Mouse (Mus musculus) telencephalon, adult 2 months (tissue): ENCODE measurements around the gene Nid2.

ENCODE experiments used
- DNase-seq: peaks from one replicate; pipeline ENCODE4 v3.0.0-alpha.2; 2011; ENCODE audit warnings: low read depth, low spot score

Gene Nid2

GRCm38 (mm10) chr14:19751025-19751771, at the start of gene Nid2:
Gene Nid2 (plus strand): TSS chr14:19751265.
- DNase-seq: no peak

- no peak for DNase-seq
Measured at GRCm38 (mm10) chr14:19701546-19701945, 49.5 kb upstream of the Nid2 start.

- peak; percentile 46 for DNase-seq
Measured at GRCm38 (mm10) chr14:19705649-19706048, 45.4 kb upstream of the Nid2 start.

- peak; percentile 66 for DNase-seq
Measured at GRCm38 (mm10) chr14:19706454-19706853, 44.6 kb upstream of the Nid2 start.

GRCm38 (mm10) chr14:19706997-19707396, 44.1 kb upstream of the Nid2 start:
- no peak for DNase-seq

DNA sequence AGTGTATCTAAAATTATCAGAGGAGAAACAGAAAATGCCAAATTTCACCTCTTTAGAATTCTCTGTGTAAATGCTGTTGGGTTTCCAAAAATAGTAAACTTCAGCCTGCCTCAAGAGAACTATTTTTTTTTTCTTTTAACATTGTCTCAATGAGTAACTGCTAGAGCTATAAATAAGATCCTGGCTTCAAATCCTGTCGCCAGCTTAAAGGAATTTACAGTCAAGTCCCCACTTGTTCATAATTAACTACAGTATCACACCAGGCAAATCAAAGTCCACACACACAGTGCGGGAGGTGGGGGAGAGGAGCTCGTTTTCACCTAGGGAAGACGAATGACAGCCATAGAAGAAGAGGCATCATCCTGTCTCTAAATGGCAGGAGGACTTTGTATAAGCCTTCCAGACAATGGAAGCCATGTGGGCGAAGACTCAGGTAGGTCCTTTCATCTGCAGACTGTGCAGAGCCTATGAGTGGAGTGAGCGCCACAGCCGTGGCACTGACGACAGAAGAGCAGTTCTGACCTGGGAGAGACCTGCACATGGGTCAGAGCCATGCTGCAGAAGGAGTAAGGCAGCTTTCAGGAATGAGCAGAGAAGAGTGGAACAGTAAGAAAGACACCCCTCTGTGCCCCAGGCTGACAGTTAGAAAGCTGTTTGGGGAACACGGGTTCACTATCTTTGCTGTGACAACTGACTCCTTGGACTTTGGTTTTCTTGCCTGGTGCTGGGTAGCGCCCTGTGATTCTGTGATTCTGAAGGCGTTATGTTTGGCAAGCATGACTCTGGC, 43.2 kb upstream of the Nid2 start:
- DNase-seq: peak; percentile 50

- no peak for DNase-seq
Measured at GRCm38 (mm10) chr14:19709161-19709560, 41.9 kb upstream of the Nid2 start.

DNA sequence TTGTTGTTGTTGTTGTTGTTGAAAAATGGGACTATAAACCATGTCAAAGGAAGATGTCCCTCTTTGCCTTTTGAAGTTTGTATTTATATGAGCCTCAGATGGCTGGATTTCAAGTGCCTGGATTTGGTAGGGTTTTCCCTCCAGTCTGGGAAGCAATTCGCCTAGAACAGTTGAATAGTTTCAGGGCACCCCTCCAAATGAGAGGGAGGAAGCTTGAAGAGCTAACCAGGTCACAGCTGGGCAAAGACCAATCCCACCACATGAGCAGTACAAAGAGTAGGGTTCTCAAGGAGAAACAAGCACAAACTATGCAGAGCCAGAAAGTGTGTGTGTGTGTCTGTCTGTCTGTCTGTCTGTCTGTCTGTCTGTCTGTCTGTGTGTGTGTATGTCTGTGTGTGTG, 39.3 kb upstream of the Nid2 start:
- DNase-seq: no peak

DNA sequence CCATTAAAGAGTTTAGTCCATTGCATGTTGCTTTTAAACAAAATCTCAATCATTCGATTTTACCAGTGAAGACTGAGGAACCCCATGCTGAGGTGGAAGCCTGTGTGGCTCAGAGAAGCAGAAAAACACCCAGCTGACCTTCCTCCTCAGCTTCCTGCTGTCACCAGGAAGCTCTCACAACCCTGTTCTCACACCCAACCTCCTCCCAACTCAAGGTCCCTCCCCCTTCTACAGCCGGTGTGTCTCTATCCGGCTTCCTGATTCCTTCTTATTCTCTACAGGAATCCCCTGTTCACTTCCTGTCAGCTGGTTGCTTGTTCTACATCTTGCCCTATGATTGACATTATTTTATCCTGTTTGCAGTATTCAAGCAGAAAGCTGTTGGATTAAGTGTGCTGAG, 38.0 kb upstream of the Nid2 start:
- no peak for DNase-seq

DNA sequence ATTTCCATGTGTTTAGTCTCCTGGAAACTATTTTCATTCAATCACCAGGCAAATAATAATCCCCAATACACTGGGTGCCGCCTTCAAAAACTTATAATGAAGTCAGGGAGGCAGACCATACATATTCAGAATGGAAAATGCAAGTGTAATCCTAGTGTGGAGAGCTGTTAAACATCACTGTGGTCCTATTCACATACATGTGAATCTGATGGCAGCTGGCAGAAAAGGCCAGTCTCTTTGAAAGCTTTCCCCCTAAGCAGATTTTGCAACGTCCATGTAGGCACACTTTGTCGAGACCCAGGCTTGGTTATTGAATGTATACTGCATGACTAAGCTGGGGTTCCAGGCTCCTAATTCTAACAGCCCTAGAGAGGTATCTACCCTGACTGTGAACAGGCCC, 32.0 kb upstream of the Nid2 start:
- no peak for DNase-seq

- DNase-seq: no peak
Measured at GRCm38 (mm10) chr14:19720044-19720611, 30.9 kb upstream of the Nid2 start.

GRCm38 (mm10) chr14:19728278-19728677, 22.8 kb upstream of the Nid2 start:
- no peak for DNase-seq

DNA sequence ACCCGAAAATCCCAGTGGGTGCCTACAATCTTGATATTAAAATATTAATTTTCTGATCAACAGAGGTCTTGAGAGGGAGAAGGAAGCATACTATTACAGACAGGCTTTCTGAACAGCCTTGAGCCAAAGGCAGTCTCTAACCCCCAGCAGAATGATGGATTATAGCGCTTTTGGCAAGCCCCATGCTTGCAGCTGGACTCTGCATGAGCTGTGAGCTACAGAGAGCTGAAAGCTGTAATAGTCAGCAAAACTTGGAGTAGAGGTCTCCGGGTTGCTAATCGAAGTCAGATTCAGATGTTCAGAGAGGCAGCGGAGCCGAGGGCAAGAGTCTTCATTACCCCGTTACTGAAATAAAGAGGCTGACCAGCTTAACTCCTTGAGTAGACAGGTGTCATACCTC, 22.3 kb upstream of the Nid2 start:
- no peak for DNase-seq

- no peak for DNase-seq
Measured at GRCm38 (mm10) chr14:19732097-19732496, 19.0 kb upstream of the Nid2 start.

- no peak for DNase-seq
Measured at GRCm38 (mm10) chr14:19733490-19734282, 17.4 kb upstream of the Nid2 start.

- no peak for DNase-seq
Measured at GRCm38 (mm10) chr14:19735303-19735702, 15.8 kb upstream of the Nid2 start.

GRCm38 (mm10) chr14:19737568-19737967, 13.5 kb upstream of the Nid2 start:
- no peak for DNase-seq

DNA sequence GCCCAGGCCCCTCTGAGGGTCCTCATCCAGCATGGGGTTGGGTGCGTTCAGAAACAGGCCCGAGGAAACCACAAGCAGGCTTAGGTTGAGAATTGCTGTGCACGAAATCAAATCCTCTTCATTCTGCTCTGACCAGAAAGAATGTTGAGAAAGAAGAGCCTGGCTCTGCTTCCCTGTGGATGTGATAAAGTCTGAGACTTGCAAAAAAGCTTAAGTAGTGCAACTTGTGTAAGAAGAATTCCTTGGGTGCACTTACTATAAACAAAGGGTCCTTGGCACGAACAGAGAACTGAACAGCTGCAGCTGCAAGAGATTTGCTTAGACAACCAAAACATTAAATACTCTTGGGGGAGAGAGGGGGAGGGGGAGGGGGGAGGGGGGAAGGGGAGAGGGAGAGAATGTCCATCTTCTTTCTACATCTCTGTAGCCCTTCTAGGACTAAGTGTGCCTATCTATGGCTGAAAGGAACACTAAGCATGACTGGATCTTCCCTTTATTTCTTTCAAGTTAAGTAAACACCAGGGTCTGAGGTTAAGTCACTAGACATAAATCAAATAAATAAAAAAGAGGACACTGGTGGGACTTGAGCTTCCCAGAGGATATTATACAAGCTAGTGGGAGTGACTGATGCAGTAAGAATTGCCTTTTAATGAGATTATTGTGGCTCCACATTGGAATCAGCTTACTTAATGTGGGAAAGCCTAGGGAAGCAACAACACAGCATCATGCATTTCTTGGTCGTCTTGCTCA, 12.8 kb upstream of the Nid2 start:
- no peak for DNase-seq

GRCm38 (mm10) chr14:19739416-19740146, 11.5 kb upstream of the Nid2 start:
- DNase-seq: no peak

DNA sequence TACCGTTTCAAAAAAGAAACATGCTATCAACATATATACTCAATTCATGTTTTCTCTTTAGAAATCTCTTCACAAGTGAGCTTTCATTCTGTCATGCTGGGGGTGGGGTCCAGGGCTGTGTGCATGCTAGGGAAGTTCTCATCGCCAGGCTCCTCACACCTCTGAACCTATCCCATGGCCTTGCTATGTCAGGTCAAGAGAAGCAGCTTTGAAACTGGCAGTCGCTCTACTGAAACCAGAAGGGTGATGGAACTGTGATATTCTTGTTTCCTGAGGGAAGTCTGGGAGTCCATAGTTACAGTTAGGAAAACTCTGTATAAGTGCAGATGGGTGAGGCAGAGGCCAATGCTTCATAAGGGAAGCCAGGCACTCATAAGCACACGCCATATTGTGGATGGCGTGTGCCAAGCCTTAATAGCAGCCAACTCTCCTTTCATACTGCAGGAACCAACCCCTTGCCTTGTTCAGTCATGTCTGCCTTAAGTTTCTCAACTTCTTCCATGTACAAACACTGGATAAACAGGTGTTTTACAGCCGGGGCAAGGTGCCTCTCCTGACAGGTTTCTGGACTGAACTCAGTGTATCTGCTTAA, 10.8 kb upstream of the Nid2 start:
- DNase-seq: no peak
